Mouse (Mus musculus) spleen, postnatal 4 days (tissue): ENCODE data around the gene Cln6.
"Not testable (repeated sequence)": the region's sequence is repeated elsewhere in the genome, so short reads cannot be mapped to it uniquely, and the experiment has no call there.

Experiments
- DNase-seq, 2 experiments: peaks; one replicate each; pipeline ENCODE4 v3.0.0; 2022; ENCODE audit warnings: low spot score in 2 of 2

Gene Cln6

DNA sequence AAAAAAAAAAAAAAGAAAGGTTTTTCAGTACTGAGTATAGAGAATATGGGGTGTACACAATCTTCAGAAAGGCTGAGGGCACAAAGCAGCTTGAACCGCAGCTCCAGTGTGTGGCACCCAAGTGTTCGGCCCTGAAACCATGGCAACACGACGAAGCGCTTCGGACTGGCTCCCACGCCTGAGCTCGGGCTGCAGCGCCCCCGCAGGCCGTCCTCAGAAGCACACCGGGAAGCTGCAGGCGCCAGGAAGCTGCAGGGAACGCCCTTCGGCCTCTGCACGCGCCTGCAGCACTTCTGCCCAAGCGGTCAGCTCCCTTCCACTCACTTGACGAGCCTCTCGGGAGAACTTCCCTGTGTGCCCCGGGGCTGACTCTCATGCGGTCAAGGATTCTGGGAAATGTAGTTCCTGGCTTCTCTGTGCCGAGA, 9.9 kb upstream of the Cln6 start:
- peak; percentile 93 to 97 for DNase-seq

DNA sequence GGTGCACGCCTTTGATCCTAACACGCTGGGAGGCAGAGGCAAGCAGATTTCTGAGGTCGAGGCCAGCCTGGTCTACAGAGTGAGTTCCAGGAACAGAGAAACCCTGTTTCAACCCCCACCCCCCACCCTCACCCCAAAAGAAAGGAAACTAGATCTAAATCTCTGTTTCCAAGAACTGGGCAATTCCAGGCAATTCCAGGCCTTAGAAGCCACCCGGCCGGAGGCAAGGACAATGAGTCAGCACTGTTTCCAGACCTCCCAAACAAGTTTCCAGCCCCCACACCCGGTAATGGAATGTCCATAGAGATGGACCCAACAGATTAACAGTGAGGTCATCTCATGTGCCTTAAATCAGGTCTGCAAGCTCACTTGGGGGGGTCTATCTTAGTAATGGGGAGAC, 8.7 kb upstream of the Cln6 start:
- no peak for DNase-seq

DNA sequence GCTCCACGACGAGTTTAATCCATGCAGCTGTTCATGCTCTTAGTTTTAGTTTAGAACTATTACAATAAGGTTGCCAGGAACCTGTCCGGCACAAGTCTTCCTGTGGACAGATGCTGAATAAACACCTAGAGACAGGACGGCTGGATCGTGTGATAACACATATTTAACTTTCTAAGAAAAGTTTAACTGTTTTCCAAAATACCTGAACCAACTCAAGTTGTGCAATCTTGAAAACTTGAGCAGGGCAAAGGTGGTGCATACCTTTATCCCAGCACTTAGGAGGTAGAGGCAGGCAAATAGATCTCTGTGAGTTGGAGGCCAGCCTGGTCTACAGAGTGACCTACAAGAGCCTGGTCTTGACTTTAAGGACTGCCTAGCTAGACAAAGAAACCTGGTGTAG, 3.7 kb upstream of the Cln6 start:
- no peak for DNase-seq

DNA sequence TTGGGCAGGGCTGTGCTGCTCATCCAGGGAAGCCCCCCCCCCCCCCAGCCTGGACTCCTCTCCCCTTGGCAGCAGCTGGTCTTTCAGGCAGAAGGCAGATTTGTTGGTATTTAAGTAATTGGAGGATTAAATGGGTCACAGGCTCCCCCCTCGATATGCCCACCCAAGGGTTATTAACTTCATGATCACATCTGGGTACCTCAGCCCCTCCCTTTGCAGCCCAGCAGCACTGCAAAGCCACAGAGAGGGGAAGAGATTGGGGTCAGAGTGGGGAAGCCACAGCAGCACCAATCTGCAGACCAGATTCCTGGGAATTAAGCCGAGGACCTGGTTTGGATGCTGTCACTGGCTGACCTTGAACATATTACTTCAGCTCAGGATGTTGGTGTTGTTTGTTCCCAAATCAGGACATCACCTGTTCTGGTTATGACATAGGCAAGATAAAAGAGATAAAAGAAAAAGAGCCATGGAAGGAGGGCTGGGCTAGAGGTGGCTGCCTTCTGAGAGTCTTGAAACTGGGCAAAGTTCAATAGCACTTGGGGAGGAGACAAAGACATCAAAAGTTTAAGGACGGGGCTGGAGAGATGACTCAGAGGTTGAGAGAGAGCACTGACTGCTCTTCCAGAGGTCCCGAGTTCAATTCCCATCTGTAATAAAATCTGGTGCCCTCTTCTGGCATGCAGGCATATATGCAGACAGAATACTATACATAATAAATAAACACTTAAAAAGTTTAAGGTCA, 2.7 kb upstream of the Cln6 start:
- peak in 1 of 2 experiments; percentile 51 for DNase-seq

DNA sequence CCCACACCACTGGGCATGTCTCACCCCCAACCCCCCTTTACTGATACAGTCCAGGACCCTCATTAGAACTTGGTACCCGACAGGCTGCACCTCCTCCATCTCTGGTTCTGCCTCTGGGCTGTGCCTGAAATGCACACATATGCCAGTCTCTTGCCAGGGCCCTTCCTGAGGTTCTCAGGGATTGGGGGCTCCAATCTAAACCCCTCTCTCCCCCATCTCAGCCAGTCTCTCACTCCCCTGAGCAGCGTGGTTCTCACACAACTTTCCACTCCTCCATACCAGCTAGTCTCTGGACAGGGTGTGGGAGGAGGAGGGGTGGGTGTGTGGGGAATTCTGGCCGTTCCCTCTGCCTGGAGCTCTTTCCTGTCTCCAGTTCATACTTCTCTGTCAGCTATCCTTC, 974 bp upstream of the Cln6 start:
- no peak for DNase-seq

DNA sequence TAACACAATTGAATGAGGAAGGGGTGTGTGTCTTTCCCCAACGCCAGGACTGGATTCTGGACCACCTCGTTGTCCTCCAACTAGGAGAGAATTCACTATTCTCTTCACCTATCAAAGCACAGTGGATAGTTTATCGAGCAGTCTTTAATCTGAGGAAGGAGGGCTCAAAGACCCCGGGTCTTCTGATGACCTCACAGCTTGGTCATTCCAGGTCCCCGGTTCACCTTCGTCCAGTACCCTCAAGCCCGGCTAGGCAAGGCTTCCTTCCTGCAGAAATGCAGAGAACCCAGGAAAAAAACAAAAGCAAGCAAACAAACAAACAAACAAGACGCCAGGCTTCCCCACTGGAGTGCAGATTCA, 459 bp upstream of the Cln6 start:
- DNase-seq, result peak in 1 of 2 experiments; percentile 58

DNA sequence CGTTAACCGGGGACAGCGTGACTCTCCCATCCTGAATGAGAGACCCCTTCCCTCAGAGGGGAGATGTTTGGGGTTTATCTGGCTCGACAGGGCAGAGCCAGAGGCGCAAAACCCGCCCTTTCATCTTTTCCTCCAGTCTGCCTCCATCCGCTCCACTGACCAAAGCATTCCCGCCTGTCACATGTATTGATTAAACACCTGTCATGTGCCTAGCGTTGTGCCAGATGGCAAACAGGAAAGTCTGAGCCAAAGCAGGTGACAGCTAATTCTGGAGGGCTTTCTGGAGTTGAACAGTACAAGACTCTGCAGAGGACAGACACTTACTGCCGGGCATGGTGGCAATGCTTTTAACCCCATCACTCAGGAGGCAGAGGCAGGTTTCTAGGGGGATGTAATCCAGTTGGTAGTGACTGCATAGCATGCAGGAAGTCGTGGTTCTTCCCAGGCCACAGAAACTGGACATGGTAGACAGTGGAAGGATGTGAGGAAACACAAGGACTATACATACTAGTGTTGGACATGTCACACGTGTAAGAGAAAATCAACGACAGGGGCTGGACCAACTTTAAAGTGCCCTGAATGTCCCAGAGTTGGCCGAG, 686 bp downstream of the Cln6 start:
- no peak for DNase-seq

DNA sequence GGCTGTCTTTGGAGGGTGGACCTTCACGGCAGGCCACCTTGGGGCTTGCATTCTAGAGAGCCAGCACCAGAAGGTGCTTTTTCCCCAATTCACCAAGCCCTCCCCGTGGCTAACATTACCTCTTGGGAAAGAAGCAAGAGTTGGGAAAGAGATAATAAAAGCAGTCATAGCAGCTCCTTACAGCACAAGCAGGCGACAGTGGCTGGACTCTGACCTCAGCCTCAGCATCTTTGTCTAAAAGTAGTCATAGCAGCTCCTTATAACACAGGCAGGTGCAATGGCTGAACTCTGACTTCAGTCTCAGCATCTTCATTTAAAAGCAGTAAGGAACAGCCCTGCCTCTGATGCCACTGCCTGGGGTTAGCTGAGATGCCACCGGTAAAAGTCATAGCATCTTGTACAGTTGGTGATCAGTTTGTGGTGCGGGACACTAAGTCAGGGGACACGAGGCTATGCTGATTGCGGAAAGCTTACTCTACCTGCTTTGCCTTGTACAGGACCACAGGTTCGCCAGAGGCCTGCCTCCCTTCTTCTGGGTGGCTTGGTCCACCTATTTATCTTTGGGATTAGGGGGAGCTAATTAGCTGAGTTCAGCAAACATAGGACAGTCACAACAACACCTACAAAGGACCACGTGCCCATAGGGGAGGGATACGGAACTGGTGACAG, 4.9 kb downstream of the Cln6 start:
- DNase-seq, result peak in 1 of 2 experiments; percentile 57

DNA sequence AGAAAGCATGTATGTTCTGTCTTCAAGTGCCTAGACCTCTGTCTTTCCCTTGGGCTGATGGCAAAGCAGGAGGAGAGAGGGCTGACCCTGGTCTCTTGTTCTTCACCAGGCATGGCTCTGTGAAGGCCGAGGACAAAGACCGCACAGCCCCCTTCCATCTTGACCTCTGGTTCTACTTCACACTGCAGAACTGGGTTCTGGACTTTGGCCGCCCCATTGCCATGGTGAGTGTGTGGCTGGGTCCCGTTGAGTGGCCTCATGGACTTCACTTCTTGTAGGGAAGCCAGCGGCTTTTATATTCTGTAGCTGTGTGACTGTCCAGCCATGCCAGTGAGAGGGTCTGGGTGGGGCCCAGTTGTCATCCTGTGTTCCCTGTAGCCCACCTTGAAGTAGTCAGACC, 5.9 kb downstream of the Cln6 start:
- DNase-seq, result peak in 1 of 2 experiments; percentile 8

DNA sequence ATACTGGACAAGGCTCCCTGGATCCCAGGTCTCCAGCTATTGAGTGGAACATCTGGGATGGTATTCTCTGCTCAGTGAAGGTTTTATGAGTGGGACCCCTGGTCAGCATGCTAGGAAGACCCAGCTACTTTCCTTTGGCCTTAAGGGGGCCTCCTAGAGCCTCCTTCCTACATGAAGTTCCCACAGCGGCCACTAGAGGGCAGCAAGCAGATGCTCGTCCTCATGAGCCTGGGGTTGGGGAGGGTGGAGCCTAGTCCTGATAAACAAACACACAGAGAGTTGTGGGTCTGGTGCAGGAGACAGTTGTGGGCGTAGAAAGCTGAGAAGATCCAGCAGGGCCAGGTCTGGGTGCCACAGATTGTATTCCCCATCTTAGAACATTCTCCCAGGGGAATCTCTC, 9.1 kb downstream of the Cln6 start:
- peak; percentile 85 to 97 for DNase-seq

DNA sequence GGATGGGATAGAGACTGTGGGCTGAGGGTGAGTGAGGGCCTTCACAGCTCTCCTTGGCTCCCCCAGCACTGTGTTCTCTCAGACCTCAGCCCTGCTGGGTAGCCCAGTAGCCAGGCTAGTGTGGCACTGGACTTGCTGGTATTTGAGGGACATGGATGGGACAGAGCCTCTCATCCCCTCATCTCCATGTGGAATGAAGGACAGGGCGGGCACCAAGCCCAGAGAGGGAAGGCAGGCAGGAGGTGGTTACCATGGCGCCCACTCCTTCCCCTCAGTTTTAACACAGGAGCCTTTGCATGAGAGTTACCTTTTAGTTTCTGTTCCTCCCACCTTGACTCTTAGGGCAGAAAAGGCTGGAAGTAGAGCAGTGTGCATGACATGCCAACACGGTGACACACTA, 10.1 kb downstream of the Cln6 start:
- DNase-seq, result peak in 1 of 2 experiments; percentile 9

DNA sequence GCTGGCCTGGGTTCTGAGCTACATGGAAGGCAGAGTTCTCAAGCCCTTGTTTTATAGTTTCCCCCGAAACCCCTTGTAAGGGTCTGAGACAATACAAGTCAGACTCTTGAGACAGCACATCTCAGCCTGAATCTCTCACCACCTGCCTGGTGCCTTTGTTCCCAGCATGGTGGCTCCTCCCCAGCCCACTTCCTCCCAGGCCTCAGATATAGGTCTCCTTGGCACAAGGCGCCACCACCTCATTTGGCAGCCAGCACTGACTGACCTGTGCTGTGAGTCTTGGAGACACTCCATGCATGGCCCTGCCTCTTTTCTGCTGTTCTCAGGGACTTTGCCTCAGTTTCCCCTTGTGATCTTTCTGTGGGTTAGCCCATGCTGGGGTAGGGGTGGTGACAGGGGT, 13.0 kb downstream of the Cln6 start:
- DNase-seq, result peak in 1 of 2 experiments; percentile 13

DNA sequence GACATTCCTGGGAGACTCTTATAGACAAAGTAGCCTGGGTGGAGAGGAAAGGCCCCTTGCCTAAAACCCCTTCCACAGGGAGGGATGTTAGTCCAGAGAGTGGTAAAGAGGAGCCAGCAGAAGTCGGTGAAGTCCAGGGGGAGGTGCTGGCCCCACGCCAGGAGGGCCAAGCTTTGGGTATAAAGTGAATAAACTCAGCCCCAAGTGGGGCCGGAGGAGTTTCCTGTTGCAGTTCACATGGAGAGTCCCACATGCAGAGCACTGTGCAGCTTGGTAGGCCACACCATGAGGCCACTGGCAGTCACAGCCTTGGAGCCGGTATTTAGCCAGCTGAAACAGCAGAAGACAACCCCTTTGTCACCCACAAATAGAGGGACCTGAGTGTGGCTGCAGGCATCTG, 15.9 kb downstream of the Cln6 start:
- peak in 1 of 2 experiments; percentile 13 for DNase-seq

DNA sequence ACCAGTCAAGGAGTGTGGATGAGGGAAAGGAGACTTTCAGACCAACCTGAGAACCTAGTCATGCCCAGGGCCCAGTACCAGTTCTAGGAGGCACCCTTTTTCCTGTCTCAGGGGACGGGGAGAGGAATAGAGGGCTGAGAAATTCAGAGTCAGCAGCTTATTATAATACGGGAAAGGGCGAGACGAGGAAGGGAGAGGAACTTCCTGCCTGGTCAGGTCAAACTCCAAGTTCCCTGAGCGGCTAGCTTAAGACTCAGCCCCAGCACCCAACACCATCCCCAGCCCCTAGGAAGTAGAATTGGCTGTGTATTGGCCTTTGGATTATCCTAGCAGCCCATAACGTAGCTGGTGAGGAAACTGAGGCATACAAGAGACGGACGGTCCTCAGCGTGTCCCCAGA, 18.6 kb downstream of the Cln6 start:
- no peak for DNase-seq

DNA sequence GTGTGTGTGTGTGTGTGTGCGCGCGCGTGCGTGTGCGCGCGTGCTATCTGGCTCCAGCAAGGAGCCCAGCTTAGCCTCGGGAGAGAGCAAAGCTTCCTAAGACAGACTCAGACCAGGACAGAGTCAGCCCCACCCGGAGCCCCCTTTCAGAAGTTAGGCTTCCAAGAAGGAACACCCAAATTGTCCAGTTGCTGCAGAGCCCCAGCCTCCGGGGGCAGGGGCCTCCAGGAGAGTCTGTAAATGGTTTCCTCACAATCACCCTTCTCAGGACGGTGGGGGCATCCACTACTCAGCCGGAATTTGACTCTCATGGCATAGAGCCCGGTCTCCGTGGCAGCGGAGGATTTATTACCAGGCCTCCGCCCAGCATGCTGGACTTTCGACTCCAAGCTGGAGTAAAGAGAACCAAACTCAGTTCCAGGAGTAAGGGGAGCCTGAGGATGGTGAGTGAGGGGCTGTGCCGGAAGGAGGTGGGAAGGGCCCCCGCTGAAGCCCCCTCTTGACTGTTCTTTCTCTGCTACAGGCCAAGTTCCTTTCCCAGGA, 19.2 kb downstream of the Cln6 start, which contains the start of gene Calml4:
TSS of gene Calml4 (plus strand) at position 362 of the 543 bp plus-strand sequence.
- DNase-seq, result peak in 1 of 2 experiments; percentile 14

DNA sequence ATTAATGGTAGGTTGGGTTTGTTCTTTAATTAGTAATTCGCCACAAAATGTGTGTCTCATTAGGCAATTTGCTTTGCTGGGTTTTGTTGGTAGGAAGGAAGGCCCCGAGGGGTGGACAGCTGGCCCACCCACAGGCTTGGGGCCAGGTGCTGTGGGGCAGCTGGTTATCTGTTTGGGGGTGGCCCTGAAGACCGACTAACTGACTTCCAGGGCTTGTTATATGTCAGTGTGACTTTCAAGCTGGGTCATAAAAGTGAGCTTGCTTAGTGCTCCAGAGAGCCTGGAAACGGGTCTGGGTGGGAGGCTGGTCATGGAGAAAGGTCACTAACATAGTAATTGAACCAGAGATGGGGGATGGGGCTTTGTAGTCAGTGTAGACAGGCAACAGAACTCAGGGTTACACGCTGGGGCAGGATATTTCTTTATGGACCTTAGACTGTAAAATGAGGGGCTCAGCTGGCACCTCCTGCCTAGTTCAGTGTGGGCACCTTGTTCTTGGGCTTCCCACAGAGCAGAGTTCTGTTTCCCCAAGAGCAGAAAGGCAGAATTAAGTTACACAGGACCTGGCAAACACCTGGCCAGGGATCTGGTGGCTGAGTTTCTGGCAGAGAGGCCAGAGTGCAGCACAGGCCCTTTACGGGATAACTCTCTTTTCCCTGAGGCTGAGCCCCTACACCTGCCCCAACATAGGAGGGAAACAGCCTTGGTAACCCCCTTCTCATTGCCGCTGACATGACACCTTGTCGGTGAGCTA, 19.9 kb downstream of the Cln6 start:
- DNase-seq, result peak in 1 of 2 experiments; percentile 10

DNA sequence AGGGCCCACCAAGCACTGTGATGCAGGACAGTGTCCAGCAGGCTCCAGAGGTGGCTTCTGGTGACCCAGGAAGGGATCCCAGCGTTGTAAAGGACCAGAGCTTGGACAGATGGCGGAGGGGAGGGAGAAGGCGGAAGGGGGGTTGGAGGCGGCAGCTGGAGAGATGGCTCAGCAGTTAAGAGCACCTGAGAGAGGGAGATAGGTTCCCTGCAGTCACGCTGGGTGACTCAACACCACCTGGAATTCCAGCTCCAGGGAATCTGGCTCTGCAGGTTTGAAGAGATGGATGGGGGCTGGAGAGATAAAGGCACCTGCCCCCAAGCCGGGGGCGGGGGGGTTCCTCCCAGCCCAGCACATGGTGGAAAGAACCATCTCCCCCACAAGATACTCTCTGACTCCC, 21.5 kb downstream of the Cln6 start:
- DNase-seq, result not testable (repeated sequence)

DNA sequence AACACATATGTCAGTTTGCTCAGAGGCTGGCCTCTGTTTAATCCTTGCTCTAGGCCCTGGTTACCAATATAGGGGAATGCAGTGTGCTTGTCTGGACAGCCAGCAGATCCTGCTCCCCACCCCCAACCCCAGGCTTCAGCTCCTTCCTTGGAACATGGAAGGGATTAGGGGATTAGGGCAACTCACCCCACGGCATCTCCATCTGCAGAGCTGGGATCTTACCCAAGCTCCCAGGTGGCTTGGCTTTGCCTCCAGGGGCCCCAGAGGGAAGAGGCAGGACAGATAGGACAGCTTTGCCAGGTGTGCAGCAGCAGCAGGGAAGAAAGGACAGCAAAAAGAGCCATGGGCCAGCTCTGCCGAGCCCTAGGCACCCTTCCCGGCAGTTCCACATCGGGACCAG, 22.3 kb downstream of the Cln6 start:
- no peak for DNase-seq

DNA sequence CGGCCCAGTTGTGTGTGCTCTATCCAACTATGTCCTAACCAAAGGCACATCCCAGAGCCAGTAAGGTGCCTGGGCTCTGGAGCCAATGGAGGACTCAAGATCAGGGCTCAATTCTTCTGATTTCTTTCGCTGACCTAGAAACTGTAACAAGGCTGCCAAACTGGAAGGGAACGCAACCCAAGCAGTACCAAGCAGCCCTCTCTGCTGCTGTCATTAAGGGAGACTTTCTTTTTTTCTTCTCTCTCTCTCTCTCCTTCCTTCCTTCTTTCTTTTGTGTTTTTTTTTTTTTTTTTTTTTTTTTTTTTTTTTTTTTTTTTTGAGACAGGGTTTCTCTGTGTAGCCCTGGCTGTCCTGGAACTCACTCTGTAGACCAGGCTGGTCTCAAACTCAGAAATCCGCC, 30.7 kb downstream of the Cln6 start:
- not testable (repeated sequence) for DNase-seq

DNA sequence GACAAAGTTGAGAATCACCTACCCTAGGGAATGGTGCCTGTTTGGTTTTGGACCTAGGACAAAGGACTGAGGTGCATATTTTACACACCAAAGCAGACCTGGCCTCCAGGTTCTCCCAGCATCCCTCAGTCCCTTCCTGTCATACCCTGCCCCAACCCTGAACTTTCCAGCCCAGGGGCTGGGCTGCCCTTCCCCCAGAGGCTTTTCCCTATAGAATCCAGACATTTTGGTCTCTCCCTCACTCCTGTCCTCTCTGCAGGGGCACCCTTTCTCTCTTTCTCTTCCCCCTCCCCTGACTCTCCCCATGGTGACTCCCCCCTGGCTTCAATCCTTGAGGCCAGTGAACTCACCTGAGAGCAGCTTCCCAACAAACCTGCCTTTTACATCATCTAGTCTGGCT, 32.1 kb downstream of the Cln6 start:
- no peak for DNase-seq

DNA sequence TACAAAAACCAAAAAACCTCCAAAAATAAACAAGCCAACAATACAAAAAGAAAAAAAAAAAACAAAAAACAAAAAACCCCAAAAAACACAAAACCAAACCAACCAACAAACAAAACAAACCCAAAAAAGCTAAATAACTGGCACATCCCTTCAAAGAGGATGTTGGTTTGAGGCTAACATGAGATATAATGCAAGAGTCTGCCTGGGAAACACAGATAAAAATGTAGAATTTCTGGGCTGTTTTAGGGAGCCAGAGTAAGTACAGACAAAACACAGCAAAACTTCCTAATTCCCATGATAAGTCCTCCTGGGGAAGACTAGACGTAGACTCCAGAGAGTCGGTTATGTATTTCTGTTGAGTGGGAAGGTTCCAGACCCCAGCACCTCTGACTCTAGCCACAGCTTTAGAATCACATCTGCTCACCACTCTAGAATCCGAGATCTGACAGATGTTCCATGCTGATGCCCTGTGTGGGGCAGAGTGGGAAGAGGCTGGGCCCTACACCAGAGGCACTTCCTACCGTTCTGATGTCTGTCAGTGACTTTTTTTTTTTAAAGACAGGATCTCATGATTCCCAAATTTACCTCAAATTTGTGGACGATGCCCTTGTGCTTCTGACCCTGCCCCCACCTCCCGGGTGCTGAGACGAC, 38.5 kb downstream of the Cln6 start:
- no peak for DNase-seq
